Mouse (Mus musculus) embryo, embryonic 10 days (tissue): ENCODE results near the gene Itga4.
A peak's percentile ranks its signal among the peaks of the same experiment; 100 is the strongest.

Experiments used
- DNase-seq: peaks from one replicate; pipeline ENCODE4 v3.0.0-alpha.2; 2015; ENCODE audit warnings: low spot score

Gene Itga4

DNA sequence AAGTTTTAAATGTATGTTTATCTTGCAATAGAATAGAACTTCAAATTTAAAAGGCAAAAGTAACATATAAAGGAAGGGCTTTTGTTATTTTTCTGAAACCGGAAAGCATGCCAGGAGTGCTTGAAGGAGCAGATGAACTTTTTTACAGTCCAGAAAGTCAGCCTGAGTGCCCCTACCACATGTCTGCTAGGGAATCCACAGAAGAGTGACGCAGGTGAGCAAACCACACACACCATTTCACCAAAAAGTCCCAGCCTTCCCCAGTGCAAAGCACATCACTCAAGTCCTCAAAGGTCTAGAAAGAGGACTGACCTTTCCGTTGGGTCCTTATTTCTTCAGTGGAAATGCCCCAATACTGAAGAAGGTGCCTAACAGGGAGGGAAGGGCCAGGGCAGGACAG is 11.3 kb downstream of the Itga4 start:
- no peak for DNase-seq

DNA sequence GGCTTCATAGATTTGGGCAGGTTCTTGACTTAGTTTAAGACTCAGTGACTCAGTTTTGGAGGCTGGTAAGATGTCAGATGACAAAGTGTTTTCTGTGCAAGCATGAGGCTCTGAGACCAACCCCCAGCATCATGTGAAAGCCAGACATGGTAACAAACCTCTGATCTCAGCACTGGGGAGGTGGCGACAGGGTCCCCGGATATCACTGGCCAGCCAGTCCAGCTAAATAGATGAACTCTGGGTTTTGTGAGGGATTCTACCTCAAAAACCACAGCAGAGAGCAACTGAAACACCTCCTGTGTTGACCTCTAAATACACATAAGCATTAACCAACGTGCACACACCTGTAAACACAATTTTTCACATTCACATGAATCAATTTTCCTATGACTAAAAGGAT is 12.0 kb downstream of the Itga4 start:
- no peak for DNase-seq

DNA sequence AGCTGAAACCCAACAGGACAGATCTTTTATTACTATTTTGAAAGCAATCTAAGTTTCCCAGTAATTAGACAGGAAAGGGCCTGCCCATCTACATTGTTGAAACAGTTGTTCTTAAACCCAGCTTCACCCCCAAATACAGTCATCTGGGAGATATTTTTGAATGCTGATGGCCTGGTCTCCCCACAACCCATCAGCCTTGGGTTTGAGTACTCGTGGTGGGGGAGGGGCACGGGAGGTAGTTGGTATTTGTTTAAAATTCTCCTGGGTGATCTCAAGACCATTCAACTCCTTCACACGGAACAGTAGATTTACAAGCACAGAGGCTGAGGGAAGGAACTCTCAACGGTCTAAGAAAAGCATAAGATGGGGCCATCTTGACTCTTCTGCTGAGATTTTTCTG is 13.6 kb downstream of the Itga4 start:
- DNase-seq, result no peak

DNA sequence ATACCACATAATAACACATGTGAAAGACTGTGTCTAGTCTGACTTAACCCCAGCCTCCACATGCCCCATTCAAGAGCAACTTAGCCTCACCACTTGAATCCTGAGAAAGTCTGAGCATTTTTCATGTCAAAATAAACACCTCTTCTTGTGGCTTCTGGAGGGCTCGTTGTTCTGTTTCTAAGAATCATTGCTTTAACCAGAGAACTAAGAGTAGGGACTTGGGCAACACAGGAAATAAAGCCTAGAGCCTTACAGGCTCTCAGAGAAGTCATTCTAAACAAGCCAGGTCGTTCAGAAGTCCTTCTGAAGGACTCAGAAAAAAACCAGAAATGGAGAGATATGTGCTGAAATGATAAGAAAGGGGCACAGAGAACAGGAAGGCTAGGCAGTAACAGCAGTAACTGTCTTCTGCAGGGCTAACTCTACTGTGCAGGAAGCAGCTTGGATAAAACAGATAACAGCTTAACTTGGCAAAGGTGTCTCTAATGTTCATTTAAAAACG is 14.9 kb downstream of the Itga4 start:
- DNase-seq, result no peak

DNA sequence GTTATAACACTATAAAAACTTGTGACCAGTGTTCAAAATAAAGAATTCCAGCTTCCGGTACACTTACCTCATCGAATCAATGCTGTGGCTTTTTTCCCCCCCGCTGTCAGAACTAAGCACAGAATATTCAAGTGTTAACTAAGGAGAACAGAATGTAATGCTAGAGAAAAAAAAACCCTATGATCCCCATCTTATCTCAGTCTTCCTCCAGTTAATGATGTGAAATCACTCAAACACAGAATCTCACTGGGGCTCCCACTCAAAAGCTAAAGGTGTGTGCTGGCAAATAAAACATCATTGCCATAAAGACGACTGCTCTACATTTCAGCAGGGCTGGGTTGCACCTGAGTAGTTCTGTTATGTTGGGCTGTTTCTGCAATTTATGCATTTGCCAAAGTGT is 16.6 kb downstream of the Itga4 start:
- DNase-seq, result no peak

DNA sequence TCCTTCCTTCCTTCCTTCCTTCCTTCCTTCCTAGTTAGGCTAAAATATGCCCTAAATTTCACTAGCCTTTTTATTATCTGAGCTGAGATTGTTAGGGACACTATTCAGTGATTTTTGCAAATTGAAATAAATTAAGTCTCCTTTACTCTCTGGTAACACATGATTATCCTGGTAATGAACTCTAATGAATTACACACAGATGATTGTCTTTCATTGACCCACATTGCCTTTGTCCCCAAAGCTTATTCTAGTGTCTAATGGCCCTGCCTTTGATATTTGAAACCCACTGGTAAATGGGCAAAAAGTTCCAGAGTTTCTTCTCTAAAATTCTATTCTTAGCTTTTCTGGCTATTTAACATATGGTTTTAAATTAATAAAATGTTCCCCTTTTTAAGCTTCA is 23.4 kb downstream of the Itga4 start:
- DNase-seq, result no peak

DNA sequence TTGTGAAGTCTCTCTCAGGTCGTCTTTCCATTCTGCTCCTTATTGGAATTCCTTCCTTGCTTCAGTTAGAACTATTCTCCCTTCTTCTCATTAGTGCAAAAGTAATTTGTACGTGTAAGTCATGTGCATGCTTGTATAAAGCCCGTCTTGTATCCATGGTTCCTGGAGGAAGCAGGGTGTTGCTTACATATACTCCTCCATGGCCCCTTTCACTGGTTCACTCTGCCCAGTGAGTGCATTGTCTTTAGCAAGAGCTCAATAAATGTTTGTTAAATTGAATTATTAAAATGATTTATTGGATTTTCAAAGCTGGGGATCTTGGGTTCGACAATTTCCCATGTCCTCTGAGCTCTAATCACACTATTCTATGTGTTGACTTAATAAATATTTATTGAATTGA is 29.0 kb downstream of the Itga4 start:
- DNase-seq, result no peak

DNA sequence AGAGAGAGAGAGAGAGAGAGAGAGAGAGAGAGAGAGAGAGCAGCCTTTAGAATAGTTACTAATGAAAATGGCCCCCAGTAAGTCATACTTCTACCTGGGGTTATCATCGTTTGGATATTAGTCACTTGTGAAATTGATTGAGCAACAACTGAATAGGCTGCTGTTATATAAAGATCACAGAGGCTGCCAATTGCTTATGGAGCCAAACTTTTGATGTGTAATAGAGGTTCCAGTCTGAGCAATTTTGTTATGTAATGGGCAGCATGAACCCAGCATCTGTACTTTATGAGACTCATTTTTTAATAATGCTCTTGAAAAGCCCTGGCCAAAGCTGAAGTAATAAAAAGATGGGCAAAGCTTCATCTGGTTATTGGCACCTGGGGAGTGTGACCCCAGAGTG is 34.9 kb downstream of the Itga4 start:
- no peak for DNase-seq

DNA sequence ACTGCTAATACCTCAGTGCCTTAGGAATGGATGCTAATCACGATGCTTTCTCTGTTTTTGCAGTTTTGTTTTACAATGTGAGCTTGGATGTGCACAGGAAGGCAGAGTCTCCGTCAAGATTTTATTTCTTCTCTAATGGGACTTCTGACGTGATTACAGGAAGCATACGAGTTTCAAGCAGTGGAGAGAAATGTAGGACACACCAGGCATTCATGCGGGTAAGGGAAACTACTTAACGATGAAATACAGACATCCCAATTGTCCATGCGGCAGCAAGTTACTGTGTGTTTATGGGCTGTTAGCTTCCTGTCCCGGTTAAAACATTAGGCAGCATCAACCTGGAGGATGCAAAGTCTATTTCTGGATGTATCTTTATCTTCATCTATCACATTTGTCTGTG is 36.7 kb downstream of the Itga4 start:
- DNase-seq, result no peak

DNA sequence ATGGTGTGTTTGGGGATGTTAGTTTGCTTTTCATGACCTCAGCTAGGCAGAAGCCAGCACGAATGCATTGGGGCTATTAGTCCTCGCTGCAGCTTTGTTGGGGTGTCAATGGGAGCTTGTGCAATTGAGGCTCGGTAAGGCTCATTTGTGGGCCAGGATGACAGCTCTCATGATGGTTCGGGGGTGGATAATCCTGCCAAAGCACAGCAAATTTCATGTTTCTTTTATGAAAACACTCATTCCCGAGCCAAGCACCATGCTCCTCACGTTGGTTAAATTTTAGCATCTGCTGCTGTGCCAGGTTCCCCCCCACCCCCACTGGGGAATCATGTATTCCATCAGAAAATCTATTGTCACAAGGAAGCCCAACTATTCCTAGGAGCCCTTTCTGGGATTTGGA is 37.2 kb downstream of the Itga4 start:
- DNase-seq, result no peak

DNA sequence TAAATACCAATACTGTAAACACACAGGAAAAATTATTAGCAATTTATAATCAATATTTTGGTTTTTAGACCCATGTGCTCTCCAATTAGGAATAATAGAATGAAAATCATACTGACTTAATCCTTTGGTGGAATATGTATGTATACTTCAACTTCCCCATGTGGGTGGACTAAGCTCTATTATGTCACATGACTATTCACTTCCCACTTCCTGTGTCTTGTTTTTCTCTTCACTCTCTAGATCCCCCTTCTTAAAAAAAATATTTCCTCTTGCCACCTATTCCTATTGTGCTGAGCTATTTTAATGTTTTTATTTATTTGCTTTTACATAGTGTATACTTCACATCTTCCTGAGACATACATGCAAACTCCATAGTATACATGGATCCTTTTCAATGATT is 47.2 kb downstream of the Itga4 start:
- no peak for DNase-seq

DNA sequence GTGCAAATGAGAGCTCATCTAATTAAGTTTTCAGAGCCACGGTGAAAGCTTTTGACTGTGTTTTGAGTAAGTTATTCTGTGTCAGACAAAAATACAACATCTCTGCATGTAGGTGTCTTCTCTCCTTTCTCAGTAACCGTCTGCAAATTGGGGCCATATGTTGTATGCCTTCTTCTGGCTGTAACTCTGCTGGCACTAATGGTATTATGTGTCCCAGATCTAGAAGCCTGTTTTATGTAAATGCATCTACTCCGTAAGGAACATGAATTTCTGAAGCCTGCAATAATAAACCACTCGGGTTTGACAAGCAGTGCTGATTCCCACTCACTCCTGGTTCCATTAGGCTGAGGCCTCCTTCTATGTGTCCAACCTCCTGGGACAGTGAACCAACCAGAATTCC is 52.3 kb downstream of the Itga4 start:
- DNase-seq, result no peak

DNA sequence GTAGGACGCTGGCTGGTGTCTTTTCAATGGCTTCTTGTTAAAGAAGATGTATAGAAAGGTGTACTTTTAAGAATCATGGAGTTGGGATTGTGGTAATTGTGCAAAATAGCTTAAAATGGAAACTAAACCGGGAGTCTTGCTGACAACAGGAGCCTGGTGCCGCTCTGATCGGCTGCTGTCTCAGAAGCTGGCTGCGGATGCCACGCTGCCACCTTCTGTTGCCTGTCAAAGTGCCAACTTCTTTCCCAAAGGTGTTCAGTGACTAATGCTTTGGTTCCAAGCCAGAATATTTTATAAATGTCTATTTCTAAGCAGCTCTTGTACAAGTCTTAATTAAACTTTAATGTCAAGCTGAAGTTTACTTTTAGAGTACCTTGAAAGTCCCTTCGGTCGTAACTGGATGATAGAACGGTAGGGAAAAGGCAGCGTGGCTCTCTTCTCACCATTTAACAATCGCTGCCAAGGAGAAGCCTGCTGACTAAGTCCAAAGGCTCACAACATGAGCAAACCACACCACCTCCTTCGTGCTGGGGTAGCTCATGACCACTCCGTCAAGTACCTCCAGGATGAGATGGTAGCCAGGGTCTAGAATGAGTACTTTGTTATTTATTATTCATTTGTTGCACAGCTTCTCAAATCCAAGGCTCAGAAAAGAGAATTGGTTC is 54.4 kb downstream of the Itga4 start:
- no peak for DNase-seq

DNA sequence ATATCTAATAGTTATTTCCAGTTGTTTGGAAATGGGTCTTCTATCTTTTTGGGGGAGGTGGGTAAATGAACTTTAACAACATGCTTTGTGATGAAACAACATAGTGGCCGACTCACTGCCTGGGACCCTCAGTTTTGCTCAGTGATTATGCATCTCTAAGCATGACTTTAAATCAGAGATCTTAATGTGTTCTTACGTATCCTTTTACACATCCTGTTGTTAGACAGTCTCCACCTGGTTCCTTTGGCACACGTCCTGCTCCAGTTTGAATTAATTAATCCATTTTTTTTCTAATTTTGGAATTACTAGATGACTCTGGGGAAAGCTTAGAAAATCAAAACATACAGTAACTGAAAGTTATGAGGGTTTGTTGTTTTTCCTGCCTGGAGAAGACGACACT is 57.3 kb downstream of the Itga4 start:
- DNase-seq, result no peak

DNA sequence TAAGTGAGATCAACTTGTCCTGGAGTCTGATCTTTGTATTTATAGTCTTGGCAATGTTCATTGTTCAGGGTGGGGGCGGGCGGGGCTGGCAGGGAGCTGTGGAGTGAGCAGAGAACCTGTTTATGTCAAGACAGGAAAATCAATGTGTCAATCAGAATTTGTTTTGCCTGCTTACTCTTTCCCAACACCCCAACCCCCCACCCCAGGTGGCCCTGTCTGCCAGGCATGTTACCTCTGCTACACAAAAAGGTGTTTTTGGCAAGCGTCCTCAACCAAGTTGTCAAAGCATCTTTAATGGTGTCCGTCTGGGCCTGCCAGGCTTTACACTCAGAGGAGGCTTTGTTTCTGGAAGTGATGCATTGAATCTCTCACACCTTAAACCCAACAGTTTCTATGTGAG is 59.9 kb downstream of the Itga4 start:
- no peak for DNase-seq

DNA sequence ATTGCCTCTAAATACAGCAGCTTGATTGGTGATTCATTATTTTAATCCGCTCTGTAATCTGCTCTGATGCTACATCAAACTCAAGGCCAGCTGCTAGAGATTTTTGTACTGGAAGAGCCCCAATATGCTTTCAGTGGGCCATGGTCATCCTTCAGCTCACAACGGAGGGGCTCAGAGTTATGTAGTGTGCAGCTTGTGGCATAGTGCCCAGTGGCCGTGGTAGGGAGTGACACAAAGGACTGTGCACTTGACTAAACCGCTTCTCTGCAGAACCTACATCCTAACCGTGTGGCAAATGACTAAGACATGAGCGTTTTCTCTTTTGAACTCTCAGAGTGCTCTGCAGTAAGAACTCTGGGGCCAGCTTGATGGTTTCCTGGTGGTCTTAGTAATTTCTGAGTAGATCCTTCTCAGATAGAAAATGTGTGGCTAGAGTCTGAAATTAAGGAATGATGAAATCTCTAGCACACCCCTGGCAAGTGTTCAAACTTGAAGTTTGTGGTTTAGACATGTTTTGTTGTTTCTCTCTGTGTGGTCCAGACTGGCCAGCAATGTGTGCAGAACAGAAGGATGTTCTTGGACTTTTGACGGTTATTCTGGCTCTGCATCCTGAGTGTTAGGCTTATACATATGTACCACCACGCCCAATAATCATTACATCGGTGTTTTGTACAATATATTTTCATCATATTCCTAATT is 61.1 kb downstream of the Itga4 start:
- DNase-seq, result no peak

DNA sequence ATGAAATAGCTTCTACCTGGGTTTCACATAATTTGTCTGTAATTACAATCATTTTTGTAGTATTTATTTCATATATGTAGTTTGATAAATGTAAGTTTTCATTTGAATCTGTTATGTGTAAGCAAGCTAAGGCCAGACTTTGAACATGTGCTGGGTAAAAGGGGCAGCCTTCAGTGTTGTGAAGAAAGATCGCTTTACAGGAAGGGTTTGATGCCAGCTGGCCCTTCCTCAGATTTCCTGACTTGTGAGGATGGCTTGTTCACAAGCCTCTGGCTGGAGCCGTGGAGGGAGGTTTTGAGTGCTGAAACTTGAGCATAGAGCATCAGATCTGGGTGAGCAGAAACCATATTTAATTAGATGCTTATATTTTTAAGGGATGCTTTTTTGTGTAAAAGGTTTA is 72.9 kb downstream of the Itga4 start:
- no peak for DNase-seq

DNA sequence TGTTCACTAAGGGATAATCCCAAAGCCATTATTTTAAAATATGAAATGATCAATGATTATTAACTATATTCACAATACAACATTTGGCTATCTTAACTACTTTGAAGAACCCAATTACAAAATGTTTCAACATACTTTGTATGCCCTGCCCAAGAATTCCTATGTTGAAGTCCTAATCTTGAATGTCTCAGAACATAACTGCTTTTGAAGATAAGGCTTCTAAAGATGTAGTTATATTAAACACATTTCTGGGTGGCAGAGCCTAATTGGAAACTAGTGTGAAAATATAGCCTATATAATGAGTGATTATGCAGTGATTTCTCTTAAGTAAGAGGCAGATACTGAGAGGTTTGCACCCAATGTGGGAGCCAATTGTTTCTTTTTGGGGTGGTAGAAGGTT is 79.4 kb downstream of the Itga4 start:
- DNase-seq, result no peak

DNA sequence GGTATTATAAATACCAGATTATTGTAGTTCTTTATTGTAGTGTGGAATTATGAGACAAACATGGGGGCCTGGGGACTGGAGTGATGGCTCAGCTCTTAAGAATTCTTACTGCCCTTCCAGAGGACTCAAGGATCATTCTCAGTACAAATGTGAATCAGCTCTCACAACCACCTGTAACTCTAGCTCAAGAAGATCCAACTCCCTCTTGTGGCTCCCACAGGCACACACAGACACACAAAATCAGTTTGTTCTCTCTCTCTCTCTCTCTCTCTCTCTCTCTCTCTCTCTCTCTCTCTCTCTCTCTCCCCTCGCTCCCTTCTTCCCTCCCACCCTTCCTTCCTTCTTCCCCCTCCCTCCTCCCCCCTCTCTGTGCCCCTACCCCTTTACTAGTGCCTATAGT is 80.9 kb downstream of the Itga4 start:
- no peak for DNase-seq

DNA sequence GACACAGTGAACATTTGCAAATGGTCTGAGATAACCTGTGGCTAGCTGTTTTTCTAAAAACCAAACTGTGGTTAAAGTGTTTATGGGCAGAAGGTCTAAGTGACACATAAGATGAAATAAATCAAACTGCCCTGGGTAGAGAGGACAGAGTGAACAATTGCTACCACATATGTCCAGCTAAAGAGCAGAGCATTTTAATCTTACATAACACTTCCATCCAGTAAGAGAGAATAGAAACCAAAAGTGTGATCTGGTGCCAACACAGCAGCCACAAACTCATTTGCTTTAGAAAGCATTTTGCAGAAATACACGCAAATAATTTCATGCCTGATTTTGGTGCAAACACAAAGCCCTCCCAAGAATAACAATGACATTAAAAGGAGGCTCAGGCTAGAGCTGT is 83.8 kb downstream of the Itga4 start:
- no peak for DNase-seq

DNA sequence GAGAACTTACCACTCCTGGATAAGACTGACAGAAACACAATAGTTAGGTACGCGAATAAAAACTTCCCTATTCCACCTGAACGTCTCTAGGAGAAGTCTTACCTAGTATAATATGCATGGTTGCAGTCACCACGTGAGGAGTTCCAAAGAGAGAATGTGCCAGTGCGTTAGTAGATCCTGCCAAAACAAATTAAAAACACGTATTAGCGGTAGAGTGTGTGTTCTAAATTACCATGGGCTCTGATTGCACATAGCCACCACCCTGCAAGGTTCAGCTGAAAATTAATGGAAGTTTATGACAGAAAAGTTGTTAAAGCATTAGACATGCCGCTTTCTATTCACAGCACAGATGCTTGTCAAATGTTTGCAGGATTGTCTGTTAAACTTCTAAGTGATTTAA is 87.9 kb downstream of the Itga4 start:
- no peak for DNase-seq

DNA sequence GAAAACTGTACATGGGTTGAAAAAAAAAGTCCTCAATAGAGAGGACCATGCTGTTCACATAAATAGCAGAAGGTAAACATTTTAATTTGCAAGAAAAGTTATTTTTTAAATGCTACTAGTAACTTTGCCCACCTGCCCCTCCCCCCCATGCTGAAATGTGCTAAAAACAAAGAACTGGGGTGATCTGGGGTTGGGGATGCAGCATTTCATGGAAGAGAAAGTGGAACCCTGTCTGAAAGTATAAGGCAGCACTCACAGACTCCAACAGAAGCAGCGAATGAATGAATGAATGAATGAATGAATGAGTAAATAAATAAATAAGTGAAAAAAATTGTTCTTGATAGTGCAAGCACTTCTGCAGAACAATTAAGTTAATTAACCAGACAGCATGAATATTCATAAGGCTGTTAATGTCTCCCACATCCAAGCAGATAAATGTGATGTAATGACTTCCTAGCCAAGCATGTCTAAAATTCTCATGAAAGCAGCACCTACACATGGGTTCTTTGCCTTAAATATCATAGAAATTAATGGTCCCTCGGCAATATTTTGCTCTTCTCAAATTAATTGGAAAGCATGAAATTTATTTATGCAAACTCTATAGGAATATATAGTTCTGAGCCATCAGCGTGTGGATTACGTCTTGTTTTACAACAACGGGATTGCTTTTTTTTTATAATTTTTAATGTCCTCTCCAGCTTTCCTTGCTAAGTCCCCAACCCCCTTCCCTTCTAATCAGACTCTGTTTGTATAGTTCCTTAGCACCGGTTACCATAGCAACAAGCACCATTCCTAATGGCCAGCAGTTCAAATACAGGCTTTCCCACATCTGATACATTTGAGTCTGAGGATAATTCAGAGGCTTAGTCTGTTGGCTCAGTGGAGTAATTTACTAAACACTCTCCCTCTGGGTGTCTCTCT is 96.2 kb downstream of the Itga4 start:
- peak; percentile 62 for DNase-seq
